Mouse (Mus musculus) c-Kit-positive CD71-positive TER-119-positive erythroid progenitor cells, embryonic 14.5 days (primary cell): ENCODE results near the gene Tas2r118.

Experiments used
- DNase-seq: peaks from one replicate; pipeline ENCODE4 v3.0.0-alpha.2; 2013; ENCODE audit warnings: low spot score

Tas2r118 gene

GRCm38 (mm10) chr6:23969960-23970359, at the start of gene Tas2r118:
TSS of gene Tas2r118 (minus strand) at chr6:23970060.
- no peak for DNase-seq

DNA sequence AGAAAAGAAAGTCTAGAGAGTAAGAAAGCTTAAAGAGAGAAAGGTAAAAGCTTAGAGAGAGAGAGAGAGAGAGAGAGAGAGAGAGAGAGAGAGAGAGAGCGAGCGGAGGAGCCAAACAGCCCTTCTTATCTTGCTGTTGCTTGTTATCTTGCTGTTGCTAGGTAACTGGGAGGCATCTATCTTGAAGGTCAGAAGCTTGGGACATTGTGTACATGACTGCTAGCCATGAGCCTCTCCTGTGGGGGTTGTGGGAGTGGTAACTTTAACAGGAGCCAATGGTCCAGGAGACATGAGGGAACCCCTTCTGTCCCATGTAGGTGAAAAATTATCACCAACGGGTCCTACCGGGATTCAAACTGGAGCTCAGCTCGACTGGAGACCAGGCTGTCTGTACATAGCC, 48.5 kb upstream of the Tas2r118 start:
- DNase-seq: no peak

DNA sequence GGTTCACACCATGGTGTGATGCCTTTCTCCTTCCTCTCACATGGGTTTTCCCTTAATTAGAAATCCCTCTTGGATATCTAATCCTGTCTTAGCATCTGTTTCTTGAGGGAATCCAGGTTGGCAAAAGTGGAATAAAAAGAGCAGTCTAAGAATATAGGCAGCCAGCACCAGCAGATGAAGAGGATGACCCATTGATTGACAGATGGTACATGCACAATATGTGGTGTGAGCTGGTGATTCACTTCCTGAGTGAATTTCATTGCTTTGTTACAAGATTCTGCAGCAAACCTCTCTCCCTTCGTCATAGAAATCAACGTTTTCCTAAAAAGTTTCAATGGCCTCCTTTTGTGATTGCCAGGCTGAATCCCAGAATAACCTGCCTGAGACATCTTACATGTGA, 23.4 kb upstream of the Tas2r118 start:
- no peak for DNase-seq

DNA sequence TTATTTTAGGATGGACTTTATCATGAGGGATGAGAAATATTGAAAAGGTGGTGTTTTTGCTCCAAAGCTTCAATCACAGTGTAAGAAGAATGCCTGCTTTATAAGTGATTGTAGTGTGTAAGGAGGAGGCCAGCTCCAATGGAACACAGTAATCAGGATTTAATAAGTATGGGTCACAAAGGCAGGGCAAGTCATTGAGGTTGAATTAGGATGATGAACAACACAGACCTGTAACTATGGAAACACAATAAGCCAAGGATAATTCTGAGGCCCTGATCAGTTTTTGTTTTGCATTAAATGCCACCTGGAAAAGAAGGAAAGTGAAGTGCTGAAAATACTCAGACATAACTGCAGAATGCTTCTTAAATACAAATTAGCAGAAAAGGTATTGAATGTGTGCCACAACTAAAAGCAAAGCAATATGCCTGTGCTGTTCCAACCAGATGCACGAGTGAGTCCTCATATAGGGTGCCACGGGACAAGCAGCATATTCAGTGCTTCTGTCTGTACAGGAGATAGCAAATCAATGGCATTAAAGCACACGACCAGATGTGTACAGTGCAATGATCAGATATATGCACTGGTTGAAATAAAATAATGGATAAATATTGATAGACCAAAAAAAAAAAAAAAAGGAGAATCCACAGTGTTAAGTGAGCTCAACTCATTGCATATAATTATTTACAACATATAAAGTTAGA, 21.0 kb upstream of the Tas2r118 start:
- DNase-seq: no peak

GRCm38 (mm10) chr6:23986293-23986692, 16.4 kb upstream of the Tas2r118 start:
- no peak for DNase-seq

- DNase-seq: no peak
These were observed 2.9 kb downstream of the Tas2r118 start for GRCm38 (mm10) chr6:23966980-23967379.

DNA sequence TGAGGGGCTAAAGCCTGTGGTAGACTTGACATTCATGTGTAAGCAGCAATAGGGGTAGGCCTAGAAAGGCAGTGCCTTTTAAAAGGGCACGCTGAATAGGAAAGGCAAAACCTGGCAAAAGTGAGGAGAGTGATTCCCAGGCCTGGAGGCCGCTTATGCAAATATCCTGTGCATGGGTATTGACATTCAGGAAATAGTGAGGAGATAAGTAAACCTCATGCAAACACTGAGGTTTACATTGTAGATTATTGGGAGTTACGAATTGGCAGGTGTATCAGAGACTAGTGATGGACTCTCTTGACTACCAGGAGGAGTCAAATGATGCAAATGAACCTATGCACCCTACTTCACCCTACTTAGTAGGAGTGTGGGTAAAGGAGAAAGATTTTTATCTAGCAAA, 3.9 kb downstream of the Tas2r118 start:
- DNase-seq: no peak

DNA sequence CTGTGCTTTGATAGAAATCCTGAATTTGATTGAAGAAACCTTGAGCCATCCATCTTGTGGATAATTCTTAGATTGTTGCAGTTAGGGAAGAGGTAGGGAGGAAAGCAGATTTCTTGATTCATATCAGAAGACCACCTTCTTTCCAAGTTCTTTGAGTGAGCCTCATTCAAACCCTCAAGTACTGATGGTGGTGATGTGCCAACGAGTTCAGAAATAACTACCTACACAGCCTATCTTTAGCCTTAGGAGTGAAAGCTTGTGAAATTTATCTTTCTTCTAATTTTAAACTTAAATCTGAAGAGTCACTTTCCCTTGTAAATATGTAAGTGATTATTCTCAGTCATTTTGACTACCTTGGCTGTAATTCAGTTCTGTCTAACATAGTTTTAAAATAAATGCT, 6.1 kb downstream of the Tas2r118 start:
- no peak for DNase-seq

DNA sequence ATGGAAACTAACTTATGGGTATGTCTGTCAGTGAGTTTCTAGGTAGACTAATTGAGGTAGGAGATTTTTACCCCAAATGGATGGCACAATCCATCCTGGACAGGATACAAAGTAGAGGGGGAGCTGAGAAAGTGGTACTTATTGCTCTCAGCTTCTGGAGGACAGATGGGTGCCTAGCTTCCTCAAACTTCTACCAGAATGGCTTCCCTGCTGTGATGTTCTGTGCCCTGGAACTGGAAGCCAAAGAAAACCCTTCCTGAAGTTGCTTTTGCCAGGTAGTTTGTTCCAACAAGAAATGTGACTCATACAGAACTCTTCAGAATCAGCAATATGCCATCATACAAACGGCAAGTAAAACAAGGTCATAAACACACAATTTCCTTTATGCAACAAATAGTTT, 29.1 kb downstream of the Tas2r118 start:
- DNase-seq: no peak

DNA sequence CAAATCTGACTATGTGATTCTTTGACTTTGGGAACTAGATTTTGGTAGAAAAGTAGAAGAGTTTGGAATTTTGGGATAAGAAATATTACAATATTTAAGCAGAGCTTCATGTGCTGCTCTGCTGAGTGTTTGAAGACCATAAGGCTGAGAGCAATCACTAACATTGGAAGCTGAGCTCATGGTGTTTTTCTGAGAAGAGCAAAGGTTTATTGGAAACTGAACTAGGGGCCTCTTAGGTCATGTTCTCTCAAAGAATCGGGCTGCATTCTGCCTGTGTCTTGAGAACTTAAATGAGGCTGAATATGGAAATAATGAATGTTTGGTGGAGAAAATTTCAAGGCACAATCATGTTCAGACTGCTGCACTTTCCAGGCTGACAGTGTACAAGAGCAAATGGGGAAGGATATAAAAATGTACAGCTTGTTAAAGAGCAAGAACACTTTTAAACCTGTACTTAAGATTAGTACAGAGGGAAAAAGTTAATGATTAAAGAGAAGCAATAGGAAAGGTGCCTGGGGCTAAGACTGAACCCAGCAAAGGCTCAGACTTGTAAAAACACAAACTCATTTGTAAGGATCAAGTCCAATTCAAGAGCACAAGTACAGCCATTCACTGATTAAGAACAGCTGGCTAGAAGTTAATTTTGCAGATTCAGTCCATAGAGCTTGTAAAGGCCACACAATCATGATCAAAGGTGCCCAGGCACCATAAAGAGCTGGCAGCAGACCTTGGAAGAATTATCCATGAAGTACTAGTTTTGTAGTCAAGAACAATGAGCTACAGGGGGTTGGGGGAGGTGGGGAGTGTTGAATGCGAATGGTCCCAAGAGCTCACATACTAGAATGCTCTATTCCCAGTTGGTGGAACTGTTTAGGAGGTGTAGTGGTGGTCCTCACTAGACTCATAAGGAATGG, 31.0 kb downstream of the Tas2r118 start:
- no peak for DNase-seq

DNA sequence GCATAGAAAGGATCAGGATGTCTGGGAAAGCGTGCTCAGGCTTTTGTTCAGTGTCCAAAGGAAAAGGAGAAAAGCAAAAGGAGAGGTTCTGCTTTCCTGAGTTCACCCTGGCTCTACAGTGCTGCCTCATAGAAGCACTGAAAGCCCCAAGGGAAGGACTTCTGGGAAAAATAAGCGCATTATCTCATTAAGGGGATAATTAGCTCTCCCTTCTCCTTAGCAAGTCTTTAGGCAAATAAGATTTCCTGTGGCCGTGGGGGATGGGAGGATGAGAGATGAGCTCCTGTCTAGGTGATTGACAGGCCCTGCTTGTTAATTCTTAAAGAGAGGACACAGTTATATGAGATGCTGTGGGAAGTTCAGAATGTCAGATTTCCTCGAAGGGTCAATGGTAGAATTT, 33.4 kb downstream of the Tas2r118 start:
- no peak for DNase-seq

GRCm38 (mm10) chr6:23923806-23924205, 46.1 kb downstream of the Tas2r118 start:
- DNase-seq: no peak
